Mouse (Mus musculus) R1 (cell line): Measurements from ENCODE around the gene Slc26a5.

ENCODE experiments used
- DNase-seq: peaks from one replicate; pipeline ENCODE4 v3.0.0-alpha.2; 2018; ENCODE audit warnings: low read depth, low spot score

Gene Slc26a5

GRCm38 (mm10) chr5:21810924-21811323, 54.5 kb downstream of the Slc26a5 start:
- DNase-seq: peak; percentile 85

GRCm38 (mm10) chr5:21804837-21805236, 60.6 kb downstream of the Slc26a5 start:
- DNase-seq: no peak

GRCm38 (mm10) chr5:21803691-21804188, 61.7 kb downstream of the Slc26a5 start:
- peak; percentile 61 for DNase-seq

GRCm38 (mm10) chr5:21802907-21803306, 62.5 kb downstream of the Slc26a5 start:
- DNase-seq: no peak

- peak; percentile 96 for DNase-seq
These were observed 73.2 kb downstream of the Slc26a5 start for GRCm38 (mm10) chr5:21792166-21792565.

- no peak for DNase-seq
These were observed 76.3 kb downstream of the Slc26a5 start for GRCm38 (mm10) chr5:21789061-21789460.

- no peak for DNase-seq
These were observed 78.0 kb downstream of the Slc26a5 start for GRCm38 (mm10) chr5:21787186-21788105.

- peak; percentile 96 for DNase-seq
These were observed 78.9 kb downstream of the Slc26a5 start for GRCm38 (mm10) chr5:21786258-21787185.

- DNase-seq: no peak
These were observed 79.6 kb downstream of the Slc26a5 start for GRCm38 (mm10) chr5:21785776-21786175.

- DNase-seq: peak; percentile 94
These were observed 80.4 kb downstream of the Slc26a5 start, which contains the start of the genes Dnajc2 and Psmc2 for GRCm38 (mm10) chr5:21785053-21785452. Gene Dnajc2 (minus strand): TSS chr5:21785251. Gene Psmc2 (plus strand): TSS chr5:21785283.

- DNase-seq: peak; percentile 64
These were observed 81.0 kb downstream of the Slc26a5 start for GRCm38 (mm10) chr5:21784161-21785052.

GRCm38 (mm10) chr5:21776491-21776890, 88.9 kb downstream of the Slc26a5 start:
- DNase-seq: peak; percentile 61

- no peak for DNase-seq
These were observed 95.6 kb downstream of the Slc26a5 start for GRCm38 (mm10) chr5:21769841-21770240.

- no peak for DNase-seq
These were observed 96.9 kb downstream of the Slc26a5 start for GRCm38 (mm10) chr5:21768506-21768905.
